Mouse (Mus musculus): ENCODE results near the gene Coch.
"Not testable (repeated sequence)": the region's sequence is repeated elsewhere in the genome, so short reads cannot be mapped to it uniquely, and the experiment has no call there.

Gene Coch

GRCm38 (mm10) chr12:51641871-51642270, 48.7 kb downstream of the Coch start:
- no peak for DNase-seq (ENCODE audit: extremely low spot score)

GRCm38 (mm10) chr12:51649401-51649800, 56.3 kb downstream of the Coch start:
- DNase-seq (ENCODE audit: extremely low spot score), result not testable (repeated sequence)

Measured in embryo, embryonic 9.5 days (tissue).